Mouse (Mus musculus): ENCODE measurements around the gene Elp4.

The Elp4 gene

DNA sequence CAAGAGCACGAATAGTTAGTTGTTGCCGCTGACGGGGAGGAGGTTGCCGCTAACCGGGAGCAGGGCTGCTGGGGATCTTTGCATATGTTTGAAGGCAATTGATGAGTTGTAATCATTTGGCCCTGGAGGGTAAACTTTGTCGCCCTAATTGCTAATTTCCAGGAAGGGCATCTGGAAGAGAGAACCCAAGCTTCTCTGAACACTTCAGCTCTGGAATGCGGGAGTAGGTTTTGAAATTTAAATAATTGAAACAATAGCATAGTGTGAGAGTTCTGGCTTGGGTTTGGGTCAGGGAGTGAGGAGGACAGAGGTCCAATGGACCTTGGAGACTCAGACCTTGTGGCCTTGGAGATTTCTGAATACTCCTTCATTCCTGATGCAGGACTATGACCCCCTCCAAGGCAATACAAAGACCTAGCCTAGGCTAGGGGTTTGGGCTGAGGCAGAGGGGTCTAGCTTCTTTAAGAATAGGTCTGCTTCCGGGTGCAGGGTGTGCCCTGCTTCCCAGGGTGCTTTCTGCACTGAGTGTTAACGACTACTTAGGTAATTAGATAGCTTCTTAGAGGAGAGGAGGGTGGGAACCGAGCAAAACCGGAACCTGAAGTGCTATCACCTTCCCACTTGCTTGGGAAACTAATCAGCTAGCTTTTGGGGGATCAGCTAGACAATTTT, 226.8 kb downstream of the Elp4 start:
- in situ Hi-C loops (cut with MboI; ENCODE audit: low pct_unique_long_range_greater_than_20kb in 1 of 2, low sequenced_read_pairs in 2 of 2, unreplicated experiment in 1 of 2) = loop anchor here in 1 of 2 experiments (25.0 kb wide), 1 partner anchor 540 kb away; the partner anchor contains the start of gene Wt1

GRCm38 (mm10) chr2:105676909-105677433, 227.4 kb downstream of the Elp4 start:
- in situ Hi-C loops (cut with MboI; ENCODE audit: low pct_unique_long_range_greater_than_20kb in 1 of 2, low sequenced_read_pairs in 2 of 2, unreplicated experiment in 1 of 2) = loop anchor here in 1 of 2 experiments (25.0 kb wide), 1 partner anchor 540 kb away; the partner anchor contains the start of gene Wt1

DNA sequence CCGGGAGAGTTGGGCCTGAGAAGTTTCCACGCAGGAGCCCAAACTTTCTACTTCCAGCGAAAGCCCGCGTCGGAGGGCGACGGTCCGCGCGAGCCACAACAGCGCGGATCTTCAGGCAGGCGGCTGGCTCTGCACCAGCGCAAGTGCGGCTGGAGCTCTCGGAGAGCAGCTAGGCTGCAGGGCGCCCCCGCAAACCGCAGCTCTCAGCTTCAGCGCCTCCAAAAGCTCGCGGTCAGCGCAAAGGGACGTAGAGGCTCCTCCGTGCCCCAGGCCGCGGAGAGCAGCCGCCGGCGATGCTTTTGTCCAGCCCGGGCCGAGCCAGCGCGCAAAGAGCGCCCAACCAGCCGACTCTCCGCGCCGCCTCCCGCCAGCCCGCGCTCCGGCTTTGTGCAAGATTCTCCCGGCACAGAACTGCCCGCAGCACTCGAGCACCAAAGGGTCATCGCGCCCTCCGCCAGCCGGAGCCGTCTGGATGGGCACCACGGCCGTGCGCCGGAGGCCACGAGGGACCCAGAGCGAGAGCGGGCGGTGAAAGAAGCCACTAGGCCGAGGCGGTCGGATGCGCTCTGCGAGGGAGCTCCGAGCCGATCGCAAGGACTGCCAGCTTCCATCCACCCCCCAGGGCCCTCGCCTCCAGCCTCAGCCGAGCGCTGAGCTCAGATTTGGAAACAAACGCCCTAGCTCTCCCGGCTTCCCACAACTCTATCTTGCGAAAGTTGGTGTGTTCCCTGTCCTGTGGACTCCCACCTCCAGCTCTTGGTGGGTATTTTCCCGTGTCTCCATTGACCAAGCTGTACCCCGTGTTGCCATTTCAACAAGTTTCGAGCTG, 228.1 kb downstream of the Elp4 start:
- in situ Hi-C loops (cut with MboI; ENCODE audit: low pct_unique_long_range_greater_than_20kb in 1 of 2, low sequenced_read_pairs in 2 of 2, unreplicated experiment in 1 of 2) = loop anchor here in 1 of 2 experiments (25.0 kb wide), 1 partner anchor 539 kb away; the partner anchor contains the start of gene Wt1

DNA sequence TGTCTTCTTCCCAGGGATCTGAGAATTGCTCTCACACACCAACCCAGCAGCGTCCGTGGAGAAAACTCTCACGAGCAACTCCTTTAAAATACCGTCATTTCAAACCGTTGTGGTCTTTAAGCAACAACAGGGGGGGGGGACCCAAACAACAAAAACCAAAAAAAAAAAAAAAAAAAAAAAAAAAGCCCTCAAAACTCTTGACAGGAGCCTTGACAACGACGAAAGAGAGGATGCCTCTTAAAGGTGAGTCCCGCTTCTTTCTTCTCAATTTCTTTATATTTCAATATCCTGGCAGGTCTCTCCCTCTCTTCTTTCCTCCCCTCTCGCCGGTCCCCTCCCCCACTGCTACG, 228.7 kb downstream of the Elp4 start:
- in situ Hi-C loops (cut with MboI; ENCODE audit: low pct_unique_long_range_greater_than_20kb in 1 of 2, low sequenced_read_pairs in 2 of 2, unreplicated experiment in 1 of 2) = loop anchor here in 1 of 2 experiments (25.0 kb wide), 1 partner anchor 538 kb away; the partner anchor contains the start of gene Wt1

GRCm38 (mm10) chr2:105674875-105675729, 229.3 kb downstream of the Elp4 start:
- in situ Hi-C loops (cut with MboI; ENCODE audit: low pct_unique_long_range_greater_than_20kb in 1 of 2, low sequenced_read_pairs in 2 of 2, unreplicated experiment in 1 of 2) = loop anchor here in 1 of 2 experiments (25.0 kb wide), 1 partner anchor 538 kb away; the partner anchor contains the start of gene Wt1

DNA sequence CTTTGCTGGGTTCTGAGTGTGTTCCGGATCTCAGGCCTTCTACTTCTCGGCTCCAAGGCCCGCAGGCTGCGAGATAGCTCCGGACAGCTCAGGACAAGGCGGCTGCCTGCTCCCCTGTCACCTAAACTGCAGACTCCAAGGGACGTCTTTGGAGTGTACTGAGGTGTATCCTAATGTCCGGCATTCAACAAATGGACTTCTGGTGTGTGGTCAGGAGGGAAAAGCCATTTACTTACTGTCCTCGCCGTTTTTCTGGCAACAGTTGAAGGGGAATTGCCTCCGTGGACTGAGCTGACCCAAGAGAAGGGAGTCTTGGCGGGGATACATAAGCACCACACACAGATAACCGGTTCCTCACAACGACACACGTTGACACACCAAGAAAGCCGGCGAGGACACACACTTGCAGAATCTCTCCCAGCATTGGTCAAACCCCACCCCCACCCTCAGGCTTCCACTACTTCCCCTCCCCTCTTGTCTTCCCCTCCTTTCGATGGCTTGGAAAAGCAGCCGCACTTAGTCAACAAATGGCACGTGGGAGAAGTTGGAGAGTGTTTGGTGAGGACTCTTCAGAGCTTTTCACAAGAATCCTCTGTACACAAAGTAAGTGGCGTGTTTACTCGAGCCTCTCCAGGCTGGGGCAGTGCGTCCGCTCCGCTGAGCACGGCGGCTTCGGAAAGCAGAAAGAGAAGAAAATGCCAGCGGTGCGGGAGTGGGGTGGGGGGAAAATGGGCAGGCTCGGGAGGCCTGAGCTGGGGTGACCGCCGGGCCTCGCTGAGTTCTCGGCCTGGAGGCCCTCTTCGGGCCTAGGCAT, 230.1 kb downstream of the Elp4 start:
- in situ Hi-C loops (cut with MboI; ENCODE audit: low pct_unique_long_range_greater_than_20kb in 1 of 2, low sequenced_read_pairs in 2 of 2, unreplicated experiment in 1 of 2) = no loop called here

- in situ Hi-C loops (cut with MboI; ENCODE audit: low pct_unique_long_range_greater_than_20kb in 1 of 2, low sequenced_read_pairs in 2 of 2, unreplicated experiment in 1 of 2) = no loop called here
Observed at GRCm38 (mm10) chr2:105673631-105674060, 230.7 kb downstream of the Elp4 start.

DNA sequence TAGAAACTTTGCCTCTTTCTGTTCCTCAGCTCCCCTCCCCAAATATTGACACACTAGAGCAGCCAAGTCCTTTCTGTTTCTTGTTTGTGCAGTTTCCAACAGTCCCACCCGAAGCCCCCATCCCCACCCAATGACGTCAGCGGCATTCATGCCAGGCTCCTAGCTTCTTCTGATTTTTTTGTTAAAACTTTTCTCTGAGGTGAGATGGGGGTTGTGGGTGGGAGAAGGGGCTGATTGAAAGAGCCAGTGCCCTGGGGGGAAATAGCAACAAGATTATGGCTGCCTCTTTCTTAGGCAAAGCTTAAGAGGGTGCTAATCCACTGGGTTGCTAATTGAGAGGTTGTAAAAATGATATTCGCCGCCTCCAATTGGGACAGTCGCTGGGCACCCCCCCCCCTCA, 231.3 kb downstream of the Elp4 start:
- in situ Hi-C loops (cut with MboI; ENCODE audit: low pct_unique_long_range_greater_than_20kb in 1 of 2, low sequenced_read_pairs in 2 of 2, unreplicated experiment in 1 of 2) = no loop called here

GRCm38 (mm10) chr2:105672596-105672960, 231.8 kb downstream of the Elp4 start:
- in situ Hi-C loops (cut with MboI; ENCODE audit: low pct_unique_long_range_greater_than_20kb in 1 of 2, low sequenced_read_pairs in 2 of 2, unreplicated experiment in 1 of 2) = no loop called here

GRCm38 (mm10) chr2:105671798-105672595, 232.4 kb downstream of the Elp4 start:
- in situ Hi-C loops (cut with MboI; ENCODE audit: low pct_unique_long_range_greater_than_20kb in 1 of 2, low sequenced_read_pairs in 2 of 2, unreplicated experiment in 1 of 2) = no loop called here

DNA sequence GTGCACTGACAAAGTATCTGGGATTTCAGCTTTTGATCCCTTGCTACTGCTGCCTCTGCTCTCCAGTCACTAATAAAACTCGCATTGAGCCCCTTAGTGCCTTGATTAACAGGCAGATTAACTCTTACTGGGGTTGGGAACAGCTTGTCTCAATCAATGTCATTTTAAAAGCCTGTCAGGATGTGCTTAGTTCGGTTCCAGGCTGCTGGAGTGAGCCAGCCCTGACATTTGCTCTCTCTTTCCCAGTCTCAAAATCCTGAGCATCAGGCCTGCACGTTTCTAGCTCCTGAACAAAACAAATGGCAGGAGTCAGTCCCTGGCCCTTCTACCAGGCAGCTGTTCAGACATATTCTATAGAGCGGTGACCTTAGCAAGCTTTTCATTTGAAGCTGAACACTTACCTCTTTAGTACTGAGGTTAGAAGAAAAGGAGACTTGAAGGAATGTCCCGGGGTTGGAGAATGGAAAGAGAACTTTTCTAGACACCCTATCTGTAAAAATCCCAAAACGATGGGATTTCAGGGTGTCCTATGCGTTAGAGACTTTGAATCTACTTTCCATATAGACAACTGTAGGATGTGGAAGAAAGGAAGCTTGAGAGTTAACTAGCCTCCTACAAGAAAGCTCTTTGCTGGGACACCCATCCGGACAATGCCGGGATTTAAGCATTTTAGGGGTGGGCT, 233.1 kb downstream of the Elp4 start:
- in situ Hi-C loops (cut with MboI; ENCODE audit: low pct_unique_long_range_greater_than_20kb in 1 of 2, low sequenced_read_pairs in 2 of 2, unreplicated experiment in 1 of 2) = no loop called here

DNA sequence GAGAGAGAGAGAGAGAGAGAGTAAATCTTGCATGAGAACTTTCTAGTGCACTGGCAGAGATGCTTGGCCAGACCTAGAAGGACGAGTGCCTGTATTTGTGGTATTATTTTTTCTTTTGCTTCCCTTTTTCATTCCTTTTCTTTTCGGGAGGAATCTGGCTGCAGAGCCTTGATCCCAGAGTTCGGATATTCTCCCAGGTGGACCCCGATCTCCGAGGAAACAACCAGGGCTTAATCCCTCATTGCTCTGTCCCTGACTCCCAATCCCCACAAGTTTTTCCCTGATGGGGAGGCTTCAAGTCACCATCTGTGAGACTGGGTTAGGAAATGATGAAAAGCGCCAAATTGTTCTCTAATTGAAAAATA, 233.7 kb downstream of the Elp4 start:
- in situ Hi-C loops (cut with MboI; ENCODE audit: low pct_unique_long_range_greater_than_20kb in 1 of 2, low sequenced_read_pairs in 2 of 2, unreplicated experiment in 1 of 2) = no loop called here

GRCm38 (mm10) chr2:105669881-105670730, 234.3 kb downstream of the Elp4 start:
- in situ Hi-C loops (cut with MboI; ENCODE audit: low pct_unique_long_range_greater_than_20kb in 1 of 2, low sequenced_read_pairs in 2 of 2, unreplicated experiment in 1 of 2) = no loop called here

GRCm38 (mm10) chr2:105669371-105669861, 234.9 kb downstream of the Elp4 start:
- in situ Hi-C loops (cut with MboI; ENCODE audit: low pct_unique_long_range_greater_than_20kb in 1 of 2, low sequenced_read_pairs in 2 of 2, unreplicated experiment in 1 of 2) = no loop called here
